Mouse (Mus musculus): ENCODE data around the gene Armc2. TPM values are rescaled to one million over a fixed set of nuclear protein-coding genes. Genes with fewer than 3 reads are reported as not detected.

Gene Armc2
- 0.25 TPM in 1 of 2 replicates, not detected in the other for total RNA-seq (2017)

DNA sequence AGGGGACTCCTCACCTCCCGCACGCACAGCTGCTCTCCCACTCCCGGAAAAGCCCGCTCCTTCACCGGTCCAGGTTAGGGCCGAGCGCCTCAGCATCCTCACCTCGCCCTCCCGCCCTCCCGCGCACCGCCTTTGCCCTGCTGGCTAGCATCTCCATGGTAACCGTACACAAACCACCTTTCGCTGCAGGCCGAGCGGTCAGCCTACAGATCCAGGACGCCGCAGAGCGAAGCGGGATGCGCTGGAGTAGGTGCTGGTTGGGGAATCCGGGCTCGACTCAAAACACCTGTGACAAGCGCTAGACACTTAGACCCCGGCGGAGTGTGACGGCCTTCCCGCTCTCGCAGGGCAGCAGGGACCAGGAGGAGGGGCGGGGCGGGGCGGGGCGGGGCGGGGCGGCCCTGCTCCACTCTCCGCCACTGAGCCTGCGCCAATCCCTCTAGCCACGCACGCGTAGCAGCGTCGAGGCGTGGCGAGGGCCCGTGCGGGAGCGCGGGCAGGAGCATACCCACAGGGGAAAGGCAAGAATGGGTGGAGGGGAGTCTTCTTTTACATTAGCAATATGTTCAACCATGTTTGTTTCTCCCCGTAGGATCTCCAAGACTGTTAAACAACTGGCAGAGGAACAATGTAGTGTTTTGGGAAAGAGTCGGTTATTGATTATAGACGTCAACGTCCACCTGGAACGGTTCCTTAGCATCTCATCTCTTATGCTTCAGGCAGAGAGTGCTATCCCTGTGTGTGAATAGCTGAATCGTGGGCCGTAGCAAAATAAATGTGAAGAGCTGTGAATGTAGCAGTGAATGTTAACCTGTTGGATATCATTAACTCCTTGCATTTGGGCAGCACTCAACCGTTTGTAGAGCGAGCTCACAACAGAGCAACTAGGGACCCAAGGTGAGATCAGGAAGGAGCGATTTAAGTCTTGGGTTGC lies at the start of gene Armc2:
TSS of gene Armc2 (minus strand) at position 427 of the 934 bp plus-strand sequence.
- ATAC-seq (ENCODE audit: extremely low read depth, insufficient number of reproducible peaks, low FRiP score, poor library complexity, severe bottlenecking), result peak; percentile 53; the same call in 1 of the 2 replicates

DNA sequence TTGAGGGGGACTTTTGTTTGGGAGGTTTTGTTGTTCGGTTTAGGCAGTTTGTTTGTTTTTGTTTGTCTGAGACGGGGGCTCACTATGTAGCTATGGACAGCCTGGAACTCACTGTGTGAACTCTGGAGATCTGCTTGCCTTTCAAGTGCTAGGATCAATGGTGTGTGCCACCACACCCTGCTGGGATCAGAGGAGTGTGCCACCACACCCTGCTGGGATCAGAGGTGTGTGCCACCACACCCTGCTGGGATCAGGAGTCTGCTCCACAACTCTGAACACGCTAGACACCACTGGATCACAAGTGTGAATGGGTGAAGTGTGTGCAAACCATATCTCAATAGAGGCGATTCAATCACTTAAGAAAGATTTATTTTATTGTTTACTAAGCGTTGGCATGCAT lies 46.2 kb upstream of the Armc2 start:
- ATAC-seq (ENCODE audit: extremely low read depth, insufficient number of reproducible peaks, low FRiP score, poor library complexity, severe bottlenecking), result no peak

DNA sequence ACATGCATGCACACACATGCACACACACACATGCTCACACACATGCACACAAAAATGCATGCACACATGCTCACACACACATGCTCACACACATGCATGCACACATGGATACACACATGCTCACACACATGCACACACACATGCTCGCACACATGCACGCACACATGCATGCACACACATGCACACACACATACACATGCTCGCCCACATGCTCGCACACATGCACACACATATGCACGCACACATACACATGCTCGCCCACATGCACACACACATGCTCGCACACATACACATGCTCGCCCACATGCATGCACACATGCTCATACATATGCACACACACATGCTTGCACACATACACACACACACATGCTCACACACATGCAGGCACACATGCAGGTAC lies 41.3 kb upstream of the Armc2 start:
- no peak for ATAC-seq (ENCODE audit: extremely low read depth, insufficient number of reproducible peaks, low FRiP score, poor library complexity, severe bottlenecking)

DNA sequence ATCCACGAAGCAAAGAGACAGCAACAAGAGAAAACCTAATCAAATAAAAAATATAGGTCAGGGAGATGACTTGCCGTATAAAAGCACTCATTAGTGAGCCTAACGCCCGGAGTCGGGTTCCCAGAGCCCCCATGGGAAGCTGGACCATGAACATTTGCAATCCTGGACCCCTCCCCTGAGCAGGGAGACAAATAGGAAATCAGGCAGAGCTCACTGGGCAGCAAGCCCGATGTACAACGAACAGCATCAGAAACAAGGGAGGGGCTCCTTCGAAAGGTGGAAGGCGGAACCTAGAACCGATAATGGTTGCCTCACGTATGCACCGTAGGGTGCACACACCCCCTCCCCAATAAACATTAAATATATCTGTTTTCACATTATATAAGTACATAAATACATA lies 39.5 kb upstream of the Armc2 start:
- no peak for ATAC-seq (ENCODE audit: extremely low read depth, insufficient number of reproducible peaks, low FRiP score, poor library complexity, severe bottlenecking)

DNA sequence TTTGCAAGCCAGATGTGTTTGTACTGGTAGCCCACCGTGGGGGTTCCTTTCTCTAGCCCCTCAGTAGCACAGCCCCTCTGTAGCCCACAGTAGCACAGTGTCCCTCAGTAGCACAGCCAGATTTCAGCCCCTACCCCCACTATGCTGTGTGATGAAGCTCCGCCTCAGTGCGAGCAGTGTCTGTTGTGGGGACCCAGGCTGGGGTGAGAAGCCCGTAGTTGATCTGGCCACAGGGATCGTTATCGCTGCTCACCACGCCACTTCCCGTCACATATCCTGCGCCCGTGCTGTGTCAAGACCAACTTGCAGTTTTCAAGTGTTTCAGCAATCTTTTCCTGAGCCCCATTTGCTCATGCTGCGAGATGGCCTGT lies 39.0 kb upstream of the Armc2 start:
- peak; percentile 25; the same call in 1 of the 2 replicates for ATAC-seq (ENCODE audit: extremely low read depth, insufficient number of reproducible peaks, low FRiP score, poor library complexity, severe bottlenecking)

DNA sequence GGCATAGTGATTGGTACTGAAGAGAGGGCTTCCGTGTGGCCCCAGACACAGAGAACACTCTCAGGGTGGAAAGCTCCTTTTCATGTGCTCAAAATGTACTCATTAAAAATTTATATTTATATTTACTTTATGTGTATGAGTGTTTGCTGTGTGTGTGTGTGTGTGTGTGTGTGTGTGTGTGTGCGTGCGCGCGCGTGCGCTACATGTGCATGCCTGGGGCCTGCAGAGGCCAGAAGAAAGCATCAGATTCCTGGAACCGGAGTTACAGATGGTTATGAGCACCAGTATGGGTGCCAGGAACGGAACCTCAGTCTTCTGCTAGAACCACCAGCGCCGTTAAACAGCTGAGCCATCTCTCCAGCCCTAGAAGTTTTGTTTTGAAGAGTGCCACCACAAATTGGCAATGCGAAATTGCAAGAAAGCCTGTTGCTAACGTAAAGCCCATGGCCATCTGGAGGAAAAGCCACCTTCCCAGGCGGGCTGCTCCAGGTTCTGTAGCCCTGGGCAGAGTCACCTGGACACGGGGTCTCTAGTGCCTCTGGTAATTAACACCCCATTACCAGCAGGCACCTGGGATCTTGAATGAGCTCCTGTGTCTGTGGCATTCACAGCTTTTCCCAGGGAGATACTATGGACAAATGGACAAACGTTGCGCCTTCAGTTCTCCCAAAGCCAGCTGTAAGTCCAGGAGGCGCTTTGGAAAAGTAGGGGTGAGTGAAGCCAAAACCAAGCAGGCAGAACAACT lies 38.4 kb upstream of the Armc2 start:
- ATAC-seq (ENCODE audit: extremely low read depth, insufficient number of reproducible peaks, low FRiP score, poor library complexity, severe bottlenecking), result no peak

DNA sequence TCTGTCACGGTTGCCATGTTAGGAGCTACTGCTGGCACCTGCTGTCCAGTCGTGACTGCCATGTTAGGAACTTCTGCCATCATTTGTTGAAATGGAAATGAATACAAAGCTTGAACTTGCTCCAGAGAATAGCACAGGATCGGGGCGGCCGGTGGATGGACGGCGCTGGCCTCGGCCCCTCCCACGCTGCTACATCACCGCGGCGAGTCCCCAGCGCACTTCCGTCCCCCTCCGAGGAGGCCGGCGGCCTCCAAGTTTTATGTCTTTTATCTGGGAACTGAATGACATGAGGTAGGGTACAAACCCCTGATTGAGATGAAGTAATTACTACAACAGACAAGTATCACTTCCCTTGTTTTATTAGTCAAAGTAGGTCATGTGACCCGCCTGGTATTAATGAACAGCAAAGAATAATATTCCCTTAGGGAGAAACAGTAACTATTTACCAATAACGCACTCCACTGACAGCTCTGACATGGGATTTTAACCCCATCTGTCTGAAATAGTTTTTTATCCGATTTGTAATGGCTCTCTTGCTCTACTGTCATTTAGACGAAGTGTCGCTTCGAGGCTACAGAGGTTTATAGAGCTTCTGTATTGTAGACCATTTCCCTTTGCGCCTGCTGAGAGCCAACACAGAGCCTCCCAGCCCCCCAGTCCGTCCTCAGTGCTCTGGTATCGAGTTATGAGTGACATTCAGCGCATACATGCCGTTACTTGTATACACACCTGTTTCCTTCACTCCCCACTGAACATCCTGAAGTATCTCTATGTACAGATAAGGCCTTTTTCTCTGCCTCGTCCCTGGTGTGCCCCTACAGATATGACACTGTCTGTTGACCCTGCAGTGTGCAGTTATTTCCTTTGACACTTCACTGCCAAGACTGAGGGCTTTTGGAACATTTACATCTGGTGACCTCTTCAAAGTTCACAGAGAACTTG lies 37.3 kb upstream of the Armc2 start:
- peak; percentile 92 for ATAC-seq (ENCODE audit: extremely low read depth, insufficient number of reproducible peaks, low FRiP score, poor library complexity, severe bottlenecking)

DNA sequence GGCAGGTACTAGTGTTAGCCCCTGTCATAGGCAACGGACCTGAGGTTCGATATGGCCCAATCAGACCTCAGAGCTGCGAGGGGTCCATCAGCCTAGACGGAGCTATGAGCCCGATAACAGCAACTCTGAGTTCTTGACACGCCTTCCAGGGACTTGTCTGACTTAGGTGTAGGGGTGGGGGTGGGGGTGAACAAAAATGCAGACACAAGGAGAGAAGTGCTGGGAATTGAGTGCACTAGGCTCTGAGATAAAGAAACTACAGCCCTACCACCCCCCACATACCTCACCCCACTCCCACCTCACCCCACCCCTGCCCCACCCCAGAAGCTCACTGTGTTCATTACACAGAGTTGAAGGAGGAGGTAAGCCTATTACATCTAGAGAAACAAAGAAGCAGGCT lies 32.8 kb upstream of the Armc2 start:
- ATAC-seq (ENCODE audit: extremely low read depth, insufficient number of reproducible peaks, low FRiP score, poor library complexity, severe bottlenecking), result no peak

DNA sequence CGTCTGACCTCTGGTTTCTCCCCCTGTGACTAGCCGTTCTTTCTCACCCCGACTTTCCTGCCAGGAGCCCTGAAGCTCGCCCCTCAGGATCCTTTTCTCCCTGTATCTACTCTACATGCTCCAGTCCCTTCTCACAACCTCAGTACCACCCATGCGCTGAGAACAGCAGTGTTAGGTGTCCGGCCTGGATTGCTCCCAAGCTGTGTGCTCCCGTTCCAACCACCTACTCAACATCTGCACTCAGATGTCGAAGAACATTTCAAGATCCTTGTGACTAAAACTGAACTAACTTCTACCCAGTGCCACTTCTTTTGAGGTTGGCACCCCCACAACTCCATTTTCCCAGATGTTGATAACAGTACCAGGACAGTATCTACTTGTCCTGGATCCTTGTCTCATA lies 30.4 kb upstream of the Armc2 start:
- no peak for ATAC-seq (ENCODE audit: extremely low read depth, insufficient number of reproducible peaks, low FRiP score, poor library complexity, severe bottlenecking)

DNA sequence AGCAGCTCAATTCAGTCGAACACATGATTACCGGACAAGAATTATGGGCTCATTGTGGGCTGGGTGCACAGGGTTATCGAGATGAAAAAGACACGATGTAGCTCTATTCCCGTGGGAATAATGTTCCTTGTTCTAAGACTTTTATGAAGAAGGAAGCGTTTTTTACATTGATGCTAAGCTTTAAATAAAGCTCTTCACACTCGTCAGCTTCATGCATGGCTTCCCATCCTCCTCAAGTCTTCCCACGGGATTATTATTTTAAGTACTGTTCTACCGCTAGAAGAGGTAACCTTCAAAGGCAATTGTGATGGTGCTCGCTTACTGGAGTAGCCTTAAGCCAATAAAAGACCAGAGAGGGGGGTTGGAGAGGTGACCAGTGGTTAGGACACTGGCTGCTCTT lies 26.3 kb upstream of the Armc2 start:
- ATAC-seq (ENCODE audit: extremely low read depth, insufficient number of reproducible peaks, low FRiP score, poor library complexity, severe bottlenecking), result no peak

DNA sequence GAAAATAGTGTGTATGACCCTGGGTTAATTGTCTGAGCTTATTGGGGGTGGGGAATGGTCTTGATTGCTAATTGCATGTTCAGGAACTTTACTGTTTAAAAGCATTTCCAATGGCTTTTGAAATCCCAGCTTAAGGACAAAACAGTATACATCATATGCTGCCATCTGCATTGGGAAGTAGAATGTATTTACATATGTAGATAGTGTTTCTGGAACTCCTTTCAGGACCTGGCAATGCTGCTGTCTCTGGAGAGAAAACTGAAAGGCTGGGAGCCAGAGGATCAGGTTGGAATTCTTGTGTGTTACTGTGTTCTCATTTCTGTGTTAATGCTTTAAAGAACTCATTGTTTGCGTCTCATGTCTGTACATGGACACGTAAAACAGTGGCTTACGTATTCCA lies 25.1 kb upstream of the Armc2 start:
- no peak for ATAC-seq (ENCODE audit: extremely low read depth, insufficient number of reproducible peaks, low FRiP score, poor library complexity, severe bottlenecking)

DNA sequence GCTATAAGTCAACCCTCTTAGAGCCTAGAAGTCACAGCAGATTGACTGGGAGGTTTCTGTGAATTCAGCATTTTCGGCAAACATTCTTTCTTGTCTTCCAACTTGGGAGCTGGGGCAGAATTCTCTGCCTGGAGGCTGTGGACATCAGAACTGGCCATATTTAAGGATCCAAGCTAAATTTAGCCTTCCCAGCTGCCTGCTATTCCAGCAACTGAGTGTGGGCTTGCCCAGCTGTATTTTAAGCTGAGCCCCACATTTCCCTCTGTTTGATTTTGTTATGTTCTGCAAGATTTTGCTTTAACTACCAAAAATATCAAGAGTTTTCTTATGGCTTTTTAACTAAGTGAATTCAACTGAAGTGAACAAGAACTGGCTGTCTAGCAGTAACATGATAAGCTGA lies 24.6 kb upstream of the Armc2 start:
- ATAC-seq (ENCODE audit: extremely low read depth, insufficient number of reproducible peaks, low FRiP score, poor library complexity, severe bottlenecking), result no peak

DNA sequence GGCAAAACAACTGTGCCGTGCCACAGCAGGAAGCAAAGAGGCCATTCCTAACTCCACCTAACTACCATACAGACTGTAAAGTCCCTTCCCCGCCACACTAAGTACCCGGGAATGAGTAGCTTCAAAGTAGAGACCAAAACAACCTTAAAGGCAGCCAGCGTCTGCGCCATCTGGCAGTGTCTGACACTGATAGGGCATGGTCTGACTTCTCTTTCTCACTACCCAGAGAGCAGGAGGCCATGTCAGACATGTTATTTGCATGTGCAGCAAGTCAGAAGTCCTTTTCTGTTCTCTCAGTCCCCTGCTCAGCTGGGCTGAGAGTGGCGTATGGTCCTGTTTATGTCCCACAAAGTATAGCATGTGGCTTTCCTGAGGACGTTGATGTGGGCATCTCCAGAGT lies 23.8 kb upstream of the Armc2 start:
- ATAC-seq (ENCODE audit: extremely low read depth, insufficient number of reproducible peaks, low FRiP score, poor library complexity, severe bottlenecking), result no peak

DNA sequence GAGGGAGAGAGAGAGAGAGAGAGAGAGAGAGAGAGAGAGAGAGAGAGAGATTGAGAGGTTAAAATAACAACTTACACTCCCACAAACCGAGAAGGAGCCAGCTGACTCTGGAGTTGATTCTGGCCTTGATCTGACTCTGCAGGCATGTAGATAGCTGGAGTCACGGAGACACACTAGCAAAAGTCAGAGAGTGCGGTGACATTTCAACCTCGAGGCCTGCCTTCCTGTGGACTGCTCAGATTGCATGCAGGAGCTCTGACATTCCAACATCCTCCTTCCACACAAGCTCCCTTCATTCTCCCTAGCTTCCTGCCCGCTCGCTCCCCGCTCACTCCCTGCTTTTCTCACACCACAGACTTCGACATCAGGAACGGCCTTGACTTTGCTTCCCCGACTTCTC lies 20.3 kb upstream of the Armc2 start:
- no peak for ATAC-seq (ENCODE audit: extremely low read depth, insufficient number of reproducible peaks, low FRiP score, poor library complexity, severe bottlenecking)

DNA sequence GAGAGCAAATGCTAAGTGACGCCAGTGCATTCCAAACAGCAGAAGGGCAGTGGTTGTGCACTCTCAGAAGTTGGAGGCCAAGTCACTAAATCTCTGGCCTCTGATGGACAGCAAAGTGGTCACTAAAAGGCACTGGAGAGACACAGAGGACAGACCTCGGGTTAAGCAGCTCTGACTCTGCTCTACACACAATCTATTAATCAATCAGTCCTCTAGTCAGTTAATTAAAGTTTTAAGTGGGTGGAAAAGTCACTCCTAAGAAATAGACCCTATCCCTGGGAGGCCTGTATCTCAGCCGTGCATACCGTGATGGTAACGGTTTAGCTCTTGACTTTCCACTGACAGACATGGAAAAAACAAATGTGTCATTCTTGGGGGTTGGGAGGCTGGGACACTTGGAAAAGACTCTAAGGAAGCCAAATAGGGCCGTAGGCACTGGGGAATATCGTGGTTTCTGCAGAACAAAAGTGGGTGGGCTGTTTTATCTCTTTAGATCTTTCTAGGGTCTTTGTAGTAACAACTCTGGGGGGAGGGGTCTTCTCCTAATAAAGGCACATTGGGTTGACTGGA lies 19.1 kb upstream of the Armc2 start:
- ATAC-seq (ENCODE audit: extremely low read depth, insufficient number of reproducible peaks, low FRiP score, poor library complexity, severe bottlenecking), result no peak

DNA sequence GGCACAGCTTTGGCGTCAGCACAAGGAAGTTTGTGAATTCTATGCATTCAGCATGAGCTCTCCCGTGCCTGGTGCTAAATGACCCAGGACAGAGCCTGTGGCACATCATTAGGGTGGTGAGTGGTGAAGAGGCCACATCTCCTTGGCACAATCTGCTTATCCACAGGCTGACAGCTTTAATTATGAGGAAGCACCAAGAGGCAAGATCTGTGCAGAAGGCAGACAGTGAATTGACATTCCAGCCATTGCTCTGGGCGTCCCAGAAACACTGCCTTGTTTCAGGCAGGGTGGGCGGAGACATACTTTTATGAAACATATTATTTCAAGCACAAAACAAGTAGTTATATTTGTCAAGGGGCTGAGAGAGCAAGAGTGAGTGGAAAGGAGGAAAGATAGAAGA lies 18.6 kb upstream of the Armc2 start:
- no peak for ATAC-seq (ENCODE audit: extremely low read depth, insufficient number of reproducible peaks, low FRiP score, poor library complexity, severe bottlenecking)

DNA sequence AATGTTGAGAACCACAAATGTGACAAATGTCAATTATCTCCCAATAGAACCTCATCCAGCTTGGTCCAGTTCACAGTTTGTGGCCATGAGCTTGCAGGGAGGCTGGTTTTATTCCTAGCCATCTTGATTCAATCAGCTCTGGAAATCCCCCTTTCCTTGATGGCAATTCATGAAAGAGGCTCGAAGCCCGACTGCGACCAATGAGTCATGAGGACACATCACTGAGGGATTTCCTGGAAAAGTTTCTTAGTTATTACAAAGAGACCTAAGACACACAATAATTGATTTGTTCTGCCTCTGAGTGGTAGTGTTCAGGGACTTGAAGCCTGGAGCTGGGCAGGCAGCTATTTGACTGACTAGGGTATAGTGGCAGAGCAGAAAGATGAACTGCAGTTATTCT lies 15.3 kb upstream of the Armc2 start:
- ATAC-seq (ENCODE audit: extremely low read depth, insufficient number of reproducible peaks, low FRiP score, poor library complexity, severe bottlenecking), result no peak

DNA sequence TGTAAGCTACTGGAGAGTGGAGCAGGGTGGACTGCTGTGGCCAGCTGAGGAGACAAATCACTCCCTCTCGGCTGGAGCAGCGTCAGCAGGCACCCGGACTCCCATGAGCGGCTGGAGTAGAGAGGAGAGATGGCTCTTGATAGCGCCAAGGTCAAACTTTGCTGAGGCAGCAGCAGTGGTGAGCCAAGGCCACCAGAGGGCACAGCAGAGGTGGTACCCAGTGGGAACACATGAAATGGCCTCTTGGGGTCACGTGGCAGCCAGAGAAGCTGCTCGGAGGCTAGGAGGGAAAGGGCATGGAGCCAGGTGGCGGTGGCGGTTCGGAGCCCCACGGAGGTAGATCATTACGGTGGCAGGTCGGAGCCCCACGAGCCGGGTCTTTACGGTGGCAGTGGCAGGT lies 12.8 kb upstream of the Armc2 start:
- peak; percentile 90 for ATAC-seq (ENCODE audit: extremely low read depth, insufficient number of reproducible peaks, low FRiP score, poor library complexity, severe bottlenecking)

DNA sequence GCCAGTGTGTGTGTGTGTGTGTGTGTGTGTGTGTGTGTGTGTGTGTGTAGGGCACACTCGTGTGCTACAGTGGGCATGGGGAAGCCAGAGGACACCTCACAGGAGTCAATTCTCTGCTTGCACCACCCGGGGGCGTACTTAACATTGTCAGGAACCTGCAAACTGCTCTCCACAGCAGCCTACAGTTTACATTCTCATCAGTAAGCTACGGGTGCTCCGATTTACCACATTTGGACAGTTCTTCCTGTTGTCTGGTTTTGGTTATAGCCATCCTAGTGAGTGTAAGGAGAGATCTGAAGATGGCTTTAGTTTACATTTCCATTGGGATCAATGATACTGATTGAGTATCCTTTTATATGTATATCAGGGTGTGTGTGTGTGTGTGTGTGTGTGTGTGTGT lies 11.3 kb upstream of the Armc2 start:
- ATAC-seq (ENCODE audit: extremely low read depth, insufficient number of reproducible peaks, low FRiP score, poor library complexity, severe bottlenecking), result no peak

Data from neutrophil, adult 5-6 weeks (primary cell).